Mouse (Mus musculus): ENCODE measurements at regions not wholly inside any gene's neighbourhood (a gene's known extent, or its start where the extent isn't known, plus 50 kb on each side); places are given as distances from the start of the nearest gene placed in this dataset. TPM values are rescaled to one million over a fixed set of nuclear protein-coding genes. Genes with fewer than 3 reads are reported as not detected.

DNA sequence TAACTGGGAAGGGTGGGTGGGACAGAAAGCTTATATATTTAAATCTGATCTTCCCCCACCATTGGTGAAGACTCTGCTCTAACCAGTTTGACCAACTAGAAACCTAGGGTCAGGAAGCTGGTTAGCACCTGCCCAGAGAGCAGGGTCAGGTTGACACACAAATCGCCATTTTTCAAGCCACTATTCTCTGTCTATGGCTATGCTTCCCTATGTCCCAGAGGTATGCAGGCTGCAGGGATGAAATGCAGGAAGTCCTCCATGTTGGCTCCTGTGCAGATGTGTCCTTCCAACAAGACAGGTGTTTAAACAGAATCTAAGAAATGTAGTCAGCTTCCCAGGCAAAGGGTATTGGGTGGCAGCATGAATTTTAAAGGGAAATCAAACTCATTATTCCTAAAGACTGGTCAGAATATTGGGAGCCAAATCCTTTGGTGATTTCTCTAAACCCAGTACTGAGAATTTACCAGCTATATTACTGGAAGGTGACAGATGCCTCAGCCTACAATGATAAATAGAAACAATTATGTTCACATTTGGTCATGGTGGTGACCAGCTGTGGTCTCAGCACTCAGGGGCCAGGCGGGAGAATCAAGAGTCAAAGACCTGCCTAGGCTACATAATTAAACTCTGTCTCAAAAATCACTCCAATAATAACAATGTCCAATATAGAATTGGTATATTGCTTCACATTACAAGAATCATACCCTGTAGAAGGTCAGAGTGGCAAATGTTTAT is 55.6 kb upstream of the Dapk1 start:
- intact Hi-C loops (cut with DNase I) = no loop called here
- no peak for DNase-seq

Small RNA genes in the stretch of these regions (microRNA-seq; reads per million reads assigned to microRNA genes)
- gene Gm24999 = not detected
- not detected for gene Gm25000
